Mouse (Mus musculus) hindbrain, embryonic 16.5 days (tissue): ENCODE data around the gene Tfpi. TPM values are rescaled to one million over a fixed set of nuclear protein-coding genes. Genes with fewer than 3 reads are reported as not detected.
A peak's percentile ranks its signal among the peaks of the same experiment; 100 is the strongest.
"Not testable (repeated sequence)": the region's sequence is repeated elsewhere in the genome, so short reads cannot be mapped to it uniquely, and the experiment has no call there.

Experiments used
- ATAC-seq: fragments of 200-750 bp; cut with Nextera tagmentation; 2 replicates; pipeline ENCODE4 v1.8.0; 2017; ENCODE audit warnings: moderate TSS enrichment, moderate library complexity
- H3K27ac ChIP-seq: fragments of 300-500 bp; sonication (generic); 2 replicates; pipeline ENCODE4 v1.5.1; 2014; ENCODE audit warnings: low read depth, mild to moderate bottlenecking, control low read depth, low read length, moderate library complexity
- H3K27me3 ChIP-seq: fragments of 300-500 bp; sonication (generic); replicated peaks from 2 replicates; pipeline ENCODE4 v1.6.1; 2014; ENCODE audit warnings: low read length; ENCODE audit not compliant: control insufficient read depth, insufficient read depth
- H3K36me3 ChIP-seq: fragments of 300-500 bp; sonication (generic); 2 replicates; pipeline ENCODE4 v1.6.1; 2014; ENCODE audit warnings: mild to moderate bottlenecking, low read length, moderate library complexity, mixed read lengths; ENCODE audit not compliant: control insufficient read depth, insufficient read depth
- H3K4me1 ChIP-seq: fragments of 300-500 bp; sonication (generic); 2 replicates; pipeline ENCODE4 v1.6.1; 2014; ENCODE audit warnings: low read depth, low read length; ENCODE audit not compliant: control insufficient read depth, insufficient read depth
- H3K4me2 ChIP-seq: fragments of 300-500 bp; sonication (generic); 2 replicates; pipeline ENCODE4 v1.6.1; 2014; ENCODE audit warnings: mild to moderate bottlenecking, low read length, control low read depth, moderate library complexity
- H3K4me3 ChIP-seq: fragments of 300-500 bp; sonication (generic); 2 replicates; pipeline ENCODE4 v1.5.1; 2014; ENCODE audit warnings: mild to moderate bottlenecking, low read length, control low read depth, moderate library complexity
- H3K9ac ChIP-seq: fragments of 300-500 bp; sonication (generic); 2 replicates; pipeline ENCODE4 v1.6.1; 2014; ENCODE audit warnings: low read depth, mild to moderate bottlenecking, control low read depth, low read length, moderate library complexity
- H3K9me3 ChIP-seq: fragments of 300-500 bp; sonication (generic); 2 replicates; pipeline ENCODE4 v1.6.1; 2014; ENCODE audit warnings: mild to moderate bottlenecking, low read length, moderate library complexity; ENCODE audit not compliant: control insufficient read depth
- WGBS: fragments of 180-500 bp; shearing (Covaris S2); extraction: QIAGEN DNeasy Blood & Tissue Kit; methylation state at CpG from one replicate; pipeline ENCODE4 v1.1.7; 2014; 5-methylcytosine and 5-hydroxymethylcytosine counted together
- polyA plus RNA-seq: library from polyadenylated mRNA; unstranded; fragments of >200 nt; fragmentation: Nextera tagmentation; extraction: Ambion mirVana; gene quantifications from 2 replicates; pipeline ENCODE4 v1.2.1, GENCODE M21; 2015

Gene Tfpi
- polyA plus RNA-seq, 1 experiment from 2014 or later, result 19.1 TPM

DNA sequence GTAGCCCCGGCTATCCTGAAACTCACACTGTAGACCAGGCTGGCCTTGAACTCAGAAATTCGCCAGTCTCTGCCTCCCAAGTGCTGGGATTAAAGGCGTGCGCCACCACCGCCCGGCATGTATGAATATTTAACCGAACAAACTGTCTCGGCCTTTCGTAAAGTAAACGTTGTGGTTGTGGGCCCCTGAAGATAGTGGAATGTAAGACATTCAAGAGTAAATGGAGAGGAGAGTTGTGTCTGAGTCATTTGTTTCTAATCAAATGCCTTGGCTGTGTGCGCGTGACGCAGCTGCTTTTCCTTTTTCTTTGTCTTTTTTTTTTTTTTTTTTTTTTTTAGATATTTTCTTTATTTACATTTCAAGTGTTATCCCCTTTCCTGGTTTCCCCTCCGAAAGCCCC lies 88.0 kb downstream of the Tfpi start:
- WGBS, result 89% methylated on average over 14 of the region's 14 CpGs
- not testable (repeated sequence) for ATAC-seq, H3K4me1 ChIP-seq

DNA sequence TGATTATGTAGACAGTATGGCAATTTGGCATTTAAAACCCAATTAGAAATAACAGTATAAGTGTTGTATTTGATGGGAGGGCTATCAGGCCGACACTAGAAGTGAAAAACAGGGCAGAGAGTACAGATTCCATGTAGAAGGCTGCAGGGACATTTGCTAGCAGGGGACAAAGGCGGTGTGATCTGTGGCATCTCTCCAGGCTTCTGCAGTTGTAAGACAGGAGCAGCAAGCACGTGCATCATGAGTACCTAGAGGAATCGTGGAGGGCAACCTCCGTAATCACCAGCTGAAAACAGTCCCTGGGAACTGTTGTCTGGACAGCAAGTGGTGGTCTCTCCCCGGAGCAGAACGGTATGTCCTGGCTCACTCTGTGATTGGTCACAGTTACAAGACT lies 88.6 kb downstream of the Tfpi start:
- no peak overlapping the region for H3K9ac ChIP-seq
- 79% methylated on average over 7 of the region's 7 CpGs for WGBS
- no peak for ATAC-seq
- H3K4me3 ChIP-seq, result no peak overlapping the region
- H3K36me3 ChIP-seq, result no peaks in the 10 kb centered on the region
- H3K27me3 ChIP-seq, result no peaks in the 10 kb centered on the region
- H3K4me2 ChIP-seq, result no peak overlapping the region
- H3K9me3 ChIP-seq, result no peaks in the 10 kb centered on the region
- no peaks in the 10 kb centered on the region for H3K4me1 ChIP-seq
- no peak overlapping the region for H3K27ac ChIP-seq

More for the DNA sequence above, 88.0 kb downstream of the Tfpi start:
- H3K27me3 ChIP-seq, H3K9me3 ChIP-seq, H3K4me3 ChIP-seq, H3K36me3 ChIP-seq, H3K9ac ChIP-seq, H3K4me2 ChIP-seq, H3K27ac ChIP-seq: not testable (repeated sequence)

DNA sequence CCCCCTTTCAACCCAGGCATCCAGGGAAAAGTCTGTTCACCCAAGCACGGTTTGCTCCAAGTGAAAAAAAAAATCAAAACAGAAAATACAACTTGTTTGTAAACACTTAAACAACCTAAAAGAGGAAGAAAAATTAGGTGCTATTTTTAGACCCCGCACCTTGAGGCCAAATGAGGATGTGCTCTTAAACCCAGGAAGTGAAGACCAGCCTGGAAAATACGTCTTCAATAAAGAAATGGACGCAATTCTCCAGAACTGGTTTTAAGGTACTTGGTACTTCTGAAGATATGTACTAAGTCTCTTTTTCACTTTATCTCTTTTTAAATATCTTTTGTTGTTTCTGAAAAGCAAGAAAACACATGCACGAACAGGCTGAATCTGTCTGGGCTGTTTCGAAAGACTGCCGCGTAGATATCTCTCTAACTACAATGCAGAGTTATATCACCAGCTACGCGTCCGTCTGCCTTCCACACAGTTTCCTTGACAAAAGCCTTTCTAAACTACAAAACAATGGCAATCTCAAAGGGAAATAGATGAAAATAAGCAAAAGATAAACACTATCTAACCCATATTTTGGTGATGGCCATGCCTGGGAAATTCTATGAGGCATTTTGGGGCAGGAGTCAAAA lies 89.1 kb downstream of the Tfpi start:
- H3K9ac ChIP-seq, result no peak overlapping the region
- 69% methylated on average over 11 of the region's 11 CpGs for WGBS
- no peak for ATAC-seq

DNA sequence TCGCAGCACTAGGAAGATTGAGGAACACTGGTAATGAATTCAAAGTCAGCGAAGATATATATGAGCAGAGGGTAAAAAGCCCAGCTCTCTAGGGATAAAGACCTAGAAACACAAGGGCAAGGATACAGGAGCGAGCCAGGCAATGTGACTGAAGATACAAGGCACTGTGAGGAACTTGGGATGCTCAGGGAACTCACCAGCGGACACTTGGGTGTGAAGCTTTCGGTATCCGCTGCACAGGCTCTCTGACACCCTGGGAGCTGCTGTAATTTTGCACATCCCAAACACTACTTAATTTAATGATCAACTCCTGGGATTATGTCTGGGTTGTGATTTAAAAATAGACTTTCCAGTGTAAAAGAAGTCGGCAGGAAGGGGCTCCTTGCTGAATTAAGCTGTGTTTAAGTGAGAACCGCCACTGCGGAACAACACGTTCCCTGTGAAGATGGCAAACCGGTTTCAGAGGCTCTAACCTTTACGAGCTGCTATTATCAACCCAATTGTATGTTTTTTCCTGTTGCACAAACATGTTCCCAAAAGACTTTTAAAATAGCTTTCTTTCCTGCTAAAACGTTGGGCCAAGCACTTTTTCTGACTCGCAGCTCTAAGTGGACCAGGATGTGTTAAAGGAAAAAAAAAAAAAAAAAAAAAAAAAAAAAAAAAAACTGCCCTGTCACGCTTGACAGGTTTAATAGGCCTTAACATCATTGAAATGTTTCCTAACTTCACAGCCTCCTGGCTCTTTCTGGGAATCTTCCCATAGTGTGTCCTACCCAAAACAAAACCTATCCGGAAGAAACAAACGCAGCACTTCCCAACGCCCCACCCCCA lies 89.8 kb downstream of the Tfpi start:
- H3K27ac ChIP-seq, result no peak overlapping the region; the same call in 1 of the 2 replicates
- no peak overlapping the region for H3K9ac ChIP-seq

More for the DNA sequence above, 89.1 kb downstream of the Tfpi start:
- Histone ChIP-seq H3K4me3 (0 out of 2 replicates have a peak overlapping the region, but pooled peaks have one; percentile 6), H3K36me3 (no peaks in the 10 kb centered on the region), H3K27me3 (no peaks in the 10 kb centered on the region), H3K27ac (no peak overlapping the region; the same call in 1 of the 2 replicates), H3K9me3 (no peaks in the 10 kb centered on the region), H3K4me2 (peak overlapping the region; percentile 40), H3K4me1 (no peaks in the 10 kb centered on the region)

DNA sequence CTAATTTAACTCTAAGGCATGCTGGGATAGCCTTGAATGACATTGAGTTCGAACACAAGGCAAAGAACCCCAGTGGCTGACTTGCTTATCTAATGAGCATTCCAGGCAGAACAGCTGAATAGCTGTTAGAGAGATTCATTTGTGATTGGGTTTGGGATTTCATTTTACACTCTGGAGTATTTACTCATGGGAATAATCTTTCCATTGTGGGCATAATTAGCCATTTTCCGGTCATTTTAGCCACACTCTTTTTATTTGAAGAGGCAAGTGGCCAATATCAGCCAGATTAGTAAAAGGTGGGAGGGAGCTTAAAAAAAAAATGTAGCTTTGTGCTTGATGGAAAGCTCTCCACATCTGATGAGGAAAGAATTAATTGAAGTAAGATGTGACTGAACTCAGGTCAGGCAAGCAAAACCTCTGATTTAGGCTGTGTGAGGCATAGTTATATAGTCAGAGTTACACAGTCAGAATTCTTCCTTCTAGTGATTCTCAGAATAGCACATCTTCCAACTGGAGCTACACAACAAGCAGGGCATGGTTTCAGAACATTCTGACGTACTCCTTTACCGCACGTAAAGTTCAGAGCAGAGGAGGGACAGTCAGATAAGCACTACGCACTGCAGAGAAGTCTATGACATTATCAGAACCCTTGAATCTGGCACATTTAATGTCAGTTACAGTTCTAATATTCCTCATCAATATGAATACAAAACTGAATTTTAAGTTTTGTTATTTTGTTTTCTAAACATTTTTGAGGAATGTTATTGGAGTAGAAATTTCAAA lies 91.5 kb downstream of the Tfpi start:
- 70% methylated on average over 6 of the region's 6 CpGs for whole genome bisulfite sequencing
- Histone ChIP-seq H3K4me1 (no peaks in the 10 kb centered on the region), H3K4me3 (no peak overlapping the region), H3K36me3 (no peaks in the 10 kb centered on the region), H3K27ac (no peak overlapping the region), H3K27me3 (no peaks in the 10 kb centered on the region), H3K4me2 (no peak overlapping the region), H3K9me3 (no peaks in the 10 kb centered on the region), H3K9ac (no peak overlapping the region)
- no peak for ATAC-seq

More for the DNA sequence above, 89.8 kb downstream of the Tfpi start:
- 0 out of 2 replicates have a peak overlapping the region, but pooled peaks have one; percentile 6 for H3K4me3 ChIP-seq
- peak overlapping the region; percentile 40 for H3K4me2 ChIP-seq
- H3K9me3 ChIP-seq, result no peaks in the 10 kb centered on the region
- no peaks in the 10 kb centered on the region for H3K36me3 ChIP-seq
- WGBS, result 43% methylated on average over 18 of the region's 18 CpGs
- H3K27me3 ChIP-seq, result no peaks in the 10 kb centered on the region
- no peak for ATAC-seq
- no peaks in the 10 kb centered on the region for H3K4me1 ChIP-seq

DNA sequence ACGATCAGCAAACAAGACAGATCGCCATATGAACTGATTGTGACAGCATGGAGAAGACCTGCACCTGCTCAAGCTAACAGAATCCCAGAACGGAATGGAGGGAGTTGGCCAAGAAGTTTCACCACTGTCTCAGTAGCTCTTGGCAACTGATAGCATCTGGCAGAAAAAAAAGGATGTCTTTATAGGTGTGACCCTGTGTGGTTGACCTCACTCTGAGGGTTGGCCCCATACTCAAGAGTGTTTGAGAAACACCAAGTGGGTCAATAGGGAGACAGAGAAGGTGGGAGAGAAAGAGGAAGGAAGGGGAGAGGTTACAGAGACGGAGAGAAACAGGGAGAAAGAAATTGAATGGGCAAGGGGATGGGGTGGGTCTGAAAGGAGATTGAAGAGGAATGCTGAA lies 92.7 kb downstream of the Tfpi start:
- Histone ChIP-seq H3K4me3 (no peak overlapping the region), H3K27me3 (no peaks in the 10 kb centered on the region), H3K9ac (no peak overlapping the region), H3K36me3 (no peaks in the 10 kb centered on the region), H3K4me2 (no peak overlapping the region), H3K4me1 (no peaks in the 10 kb centered on the region), H3K9me3 (no peaks in the 10 kb centered on the region), H3K27ac (no peak overlapping the region)
- 80% methylated on average over 4 of the region's 4 CpGs for WGBS
- ATAC-seq, result no peak

Other genes starting within 250 kb of the Tfpi start
- 13.9 and 16.5 TPM in 2 replicates for gene Calcrl, start 51.4 kb downstream of the Tfpi start, polyA plus RNA-seq
- gene Ctnnd1, start 174.0 kb upstream of the Tfpi start, polyA plus RNA-seq, result 24.4 and 31.8 TPM in 2 replicates
- gene Btbd18, start 182.3 kb upstream of the Tfpi start, polyA plus RNA-seq, result 0.26 and 0.44 TPM in 2 replicates
- gene Selenoh, start 194.0 kb upstream of the Tfpi start, polyA plus RNA-seq, result 184 and 198 TPM in 2 replicates
- gene Gm28635, start 201.3 kb upstream of the Tfpi start, polyA plus RNA-seq, result not detected in 2 replicates
- gene Med19, start 201.6 kb upstream of the Tfpi start, polyA plus RNA-seq, result 50.7 and 51.3 TPM in 2 replicates
- gene Tmx2, start 202.4 kb upstream of the Tfpi start, polyA plus RNA-seq, result 342 and 364 TPM in 2 replicates
- gene Zdhhc5, start 238.4 kb upstream of the Tfpi start, polyA plus RNA-seq, result 15.2 and 18.2 TPM in 2 replicates